Mouse (Mus musculus) limb, embryonic 11.5 days (tissue): ENCODE measurements around the gene Slc38a4. TPM values are rescaled to one million over a fixed set of nuclear protein-coding genes. Genes with fewer than 3 reads are reported as not detected.

ENCODE experiments used
- ATAC-seq: fragments of 200-750 bp; cut with Nextera tagmentation; 2 replicates; pipeline ENCODE4 v1.8.0; 2017; ENCODE audit warnings: low read depth; ENCODE audit not compliant: insufficient number of reproducible peaks, low FRiP score, low TSS enrichment
- DNase-seq: peaks from one replicate; pipeline ENCODE4 v3.0.0-alpha.2; 2015; ENCODE audit warnings: low spot score
- H3K27ac ChIP-seq: fragments of 300-500 bp; sonication (generic); replicated peaks from 2 replicates; pipeline ENCODE4 v1.5.1; 2014; ENCODE audit warnings: low read depth, mild to moderate bottlenecking, low read length
- H3K27me3 ChIP-seq: fragments of 300-500 bp; sonication (generic); 2 replicates; pipeline ENCODE4 v1.6.1; 2014; ENCODE audit warnings: mild to moderate bottlenecking, low read length, mixed read lengths; ENCODE audit not compliant: control insufficient read depth, insufficient read depth
- H3K36me3 ChIP-seq: fragments of 300-500 bp; sonication (generic); 2 replicates; pipeline ENCODE4 v1.6.1; 2014; ENCODE audit warnings: mild to moderate bottlenecking, low read length, moderate library complexity, mixed read lengths; ENCODE audit not compliant: control insufficient read depth, insufficient read depth
- H3K4me1 ChIP-seq: fragments of 300-500 bp; sonication (generic); 2 replicates; pipeline ENCODE4 v1.6.1; 2014; ENCODE audit warnings: low read length, mixed read lengths; ENCODE audit not compliant: control insufficient read depth, insufficient read depth
- H3K4me2 ChIP-seq: fragments of 300-500 bp; sonication (generic); 2 replicates; pipeline ENCODE4 v1.6.1; 2014; ENCODE audit warnings: low read depth, mild to moderate bottlenecking, moderate library complexity; ENCODE audit not compliant: severe bottlenecking
- H3K4me3 ChIP-seq: fragments of 300-500 bp; sonication (generic); 2 replicates; pipeline ENCODE4 v1.5.1; 2014; ENCODE audit warnings: low read depth, low read length
- H3K9ac ChIP-seq: fragments of 300-500 bp; sonication (generic); 2 replicates; pipeline ENCODE4 v1.6.1; 2014; ENCODE audit warnings: mild to moderate bottlenecking, low read length
- H3K9me3 ChIP-seq: fragments of 300-500 bp; sonication (generic); 2 replicates; pipeline ENCODE4 v1.6.1; 2016; ENCODE audit warnings: low read length; ENCODE audit not compliant: control insufficient read depth
- WGBS: fragments of 180-500 bp; shearing (Covaris S2); extraction: QIAGEN DNeasy Blood & Tissue Kit; methylation state at CpG from one replicate; pipeline ENCODE4 v1.1.7; 2014; 5-methylcytosine and 5-hydroxymethylcytosine counted together
- polyA plus RNA-seq: library from polyadenylated mRNA; unstranded; fragments of >200 nt; fragmentation: Nextera tagmentation; extraction: Ambion mirVana; gene quantifications from 2 replicates; pipeline ENCODE4 v1.2.1, GENCODE M21; 2014

The Slc38a4 gene
- polyA plus RNA-seq, 1 experiment from 2014 or later = 73.8 TPM

GRCm38 (mm10) chr15:96968741-96969140, 87.0 kb downstream of the Slc38a4 start:
- Histone ChIP-seq H3K9me3 (no peaks in the 10 kb centered on the region), H3K9ac (no peak overlapping the region), H3K36me3 (no peaks in the 10 kb centered on the region), H3K27me3 (no peaks in the 10 kb centered on the region), H3K27ac (no peak overlapping the region), H3K4me1 (no peaks in the 10 kb centered on the region; the same call in 1 of the 2 replicates), H3K4me3 (no peak overlapping the region), H3K4me2 (no peak overlapping the region)
- no peak for ATAC-seq
- WGBS = 91% methylated on average over 11 of the region's 11 CpGs
- no peak for DNase-seq

- WGBS = 84% methylated on average over 3 of the region's 3 CpGs
- no peak for ATAC-seq
These were observed 89.4 kb downstream of the Slc38a4 start for GRCm38 (mm10) chr15:96966326-96966725.

GRCm38 (mm10) chr15:96963735-96964134, 92.0 kb downstream of the Slc38a4 start:
- Histone ChIP-seq H3K27ac (peak overlapping the region; percentile 33; the same call in 1 of the 2 replicates), H3K36me3 (no peaks in the 10 kb centered on the region), H3K9me3 (no peaks in the 10 kb centered on the region), H3K27me3 (no peaks in the 10 kb centered on the region), H3K9ac (no peak overlapping the region), H3K4me2 (no peak overlapping the region), H3K4me3 (no peak overlapping the region), H3K4me1 (no peaks in the 10 kb centered on the region; the same call in 1 of the 2 replicates)
- DNase-seq = peak; percentile 45
- 57% methylated on average over 10 of the region's 10 CpGs for WGBS
- ATAC-seq = no peak

More at GRCm38 (mm10) chr15:96966326-96966725, 89.4 kb downstream of the Slc38a4 start:
- Histone ChIP-seq H3K27ac (no peak overlapping the region), H3K4me2 (no peak overlapping the region), H3K4me1 (no peaks in the 10 kb centered on the region; the same call in 1 of the 2 replicates), H3K9ac (no peak overlapping the region), H3K9me3 (no peaks in the 10 kb centered on the region), H3K36me3 (no peaks in the 10 kb centered on the region), H3K4me3 (no peak overlapping the region), H3K27me3 (no peaks in the 10 kb centered on the region)
- no peak for DNase-seq

GRCm38 (mm10) chr15:96963318-96963717, 92.4 kb downstream of the Slc38a4 start:
- H3K27ac ChIP-seq = peak overlapping the region; percentile 33; the same call in 1 of the 2 replicates
- no peak overlapping the region for H3K4me3 ChIP-seq
- H3K9ac ChIP-seq = no peak overlapping the region
- H3K4me1 ChIP-seq = no peaks in the 10 kb centered on the region; the same call in 1 of the 2 replicates
- no peaks in the 10 kb centered on the region for H3K36me3 ChIP-seq
- H3K4me2 ChIP-seq = no peak overlapping the region
- H3K9me3 ChIP-seq = no peaks in the 10 kb centered on the region
- no peak for DNase-seq
- H3K27me3 ChIP-seq = no peaks in the 10 kb centered on the region
- ATAC-seq = no peak
- 90% methylated on average over 8 of the region's 8 CpGs for WGBS

GRCm38 (mm10) chr15:96960343-96960742, 95.4 kb downstream of the Slc38a4 start:
- H3K9ac ChIP-seq = no peak overlapping the region
- H3K27ac ChIP-seq = no peak overlapping the region
- ATAC-seq (no peak), DNase-seq (no peak)
- no peak overlapping the region for H3K4me2 ChIP-seq
- no peaks in the 10 kb centered on the region; the same call in 1 of the 2 replicates for H3K4me1 ChIP-seq
- H3K4me3 ChIP-seq = no peak overlapping the region
- no peaks in the 10 kb centered on the region for H3K27me3 ChIP-seq
- 95% methylated on average over 11 of the region's 11 CpGs for WGBS
- no peaks in the 10 kb centered on the region for H3K36me3 ChIP-seq
- no peaks in the 10 kb centered on the region for H3K9me3 ChIP-seq

GRCm38 (mm10) chr15:96959247-96959646, 96.5 kb downstream of the Slc38a4 start:
- Histone ChIP-seq H3K27me3 (no peaks in the 10 kb centered on the region), H3K36me3 (no peaks in the 10 kb centered on the region), H3K9ac (no peak overlapping the region), H3K9me3 (no peaks in the 10 kb centered on the region), H3K4me3 (no peak overlapping the region), H3K4me1 (no peaks in the 10 kb centered on the region; the same call in 1 of the 2 replicates), H3K4me2 (no peak overlapping the region), H3K27ac (no peak overlapping the region)
- ATAC-seq (no peak), DNase-seq (no peak)
- 63% methylated on average over 2 of the region's 2 CpGs for WGBS

- Histone ChIP-seq H3K9ac (no peak overlapping the region), H3K4me1 (peaks cover 7% of the 10 kb centered on the region; the same call in 1 of the 2 replicates), H3K27me3 (no peaks in the 10 kb centered on the region), H3K36me3 (no peaks in the 10 kb centered on the region), H3K4me2 (no peak overlapping the region), H3K27ac (no peak overlapping the region), H3K9me3 (no peaks in the 10 kb centered on the region), H3K4me3 (no peak overlapping the region)
- ATAC-seq (no peak), DNase-seq (no peak)
- 78% methylated on average over 3 of the region's 3 CpGs for WGBS
These were observed 99.1 kb downstream of the Slc38a4 start for GRCm38 (mm10) chr15:96956699-96957098.

GRCm38 (mm10) chr15:96954389-96954788, 101.4 kb downstream of the Slc38a4 start:
- Histone ChIP-seq H3K4me1 (peaks cover 7% of the 10 kb centered on the region; the same call in 1 of the 2 replicates), H3K9me3 (no peaks in the 10 kb centered on the region), H3K27ac (no peak overlapping the region), H3K4me3 (no peak overlapping the region), H3K36me3 (no peaks in the 10 kb centered on the region), H3K4me2 (no peak overlapping the region), H3K9ac (no peak overlapping the region), H3K27me3 (no peaks in the 10 kb centered on the region)
- 90% methylated on average over 6 of the region's 6 CpGs for WGBS
- ATAC-seq (no peak), DNase-seq (no peak)

- WGBS = 52% methylated on average over 16 of the region's 16 CpGs
These were observed 101.9 kb downstream of the Slc38a4 start for GRCm38 (mm10) chr15:96953938-96954238.

More at GRCm38 (mm10) chr15:96953938-96954238, 101.9 kb downstream of the Slc38a4 start:
- Histone ChIP-seq H3K9ac (peak overlapping the region; percentile 61), H3K4me2 (peak overlapping the region; percentile 32), H3K9me3 (no peaks in the 10 kb centered on the region), H3K27ac (no peak overlapping the region), H3K27me3 (no peaks in the 10 kb centered on the region), H3K4me1 (peaks cover 7% of the 10 kb centered on the region; the same call in 1 of the 2 replicates), H3K4me3 (no peak overlapping the region), H3K36me3 (no peaks in the 10 kb centered on the region)
- no peak for DNase-seq
- no peak for ATAC-seq
